Mouse (Mus musculus): ENCODE measurements at regions not wholly inside any gene's neighbourhood (a gene's known extent, or its start where the extent isn't known, plus 50 kb on each side); places are given as distances from the start of the nearest gene placed in this dataset.

GRCm38 (mm10) chr2:117820708-117821107, 291.0 kb upstream of the Thbs1 start:
- DNase-seq = no peak

DNA sequence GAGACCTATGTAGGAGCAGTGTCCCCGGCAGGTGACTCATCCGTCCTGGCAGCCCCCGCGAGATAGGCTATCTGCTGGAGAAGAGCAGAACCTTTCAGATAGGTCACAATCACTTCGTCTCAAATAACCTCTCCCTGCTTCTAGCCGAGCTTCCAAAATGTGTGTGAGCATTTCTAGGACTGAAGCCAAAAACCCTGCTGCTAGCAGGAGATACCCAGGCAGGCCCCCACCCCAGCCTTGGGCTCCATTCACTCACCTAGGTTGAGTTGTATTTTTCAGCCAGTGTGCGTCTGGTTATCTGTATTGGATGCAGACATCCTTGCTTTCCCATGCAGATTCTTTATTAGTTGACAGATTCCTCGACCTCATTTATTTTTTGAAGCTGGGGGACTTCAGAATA, 286.6 kb upstream of the Thbs1 start:
- no peak for DNase-seq

GRCm38 (mm10) chr2:117827278-117827677, 284.4 kb upstream of the Thbs1 start:
- DNase-seq = no peak

DNA sequence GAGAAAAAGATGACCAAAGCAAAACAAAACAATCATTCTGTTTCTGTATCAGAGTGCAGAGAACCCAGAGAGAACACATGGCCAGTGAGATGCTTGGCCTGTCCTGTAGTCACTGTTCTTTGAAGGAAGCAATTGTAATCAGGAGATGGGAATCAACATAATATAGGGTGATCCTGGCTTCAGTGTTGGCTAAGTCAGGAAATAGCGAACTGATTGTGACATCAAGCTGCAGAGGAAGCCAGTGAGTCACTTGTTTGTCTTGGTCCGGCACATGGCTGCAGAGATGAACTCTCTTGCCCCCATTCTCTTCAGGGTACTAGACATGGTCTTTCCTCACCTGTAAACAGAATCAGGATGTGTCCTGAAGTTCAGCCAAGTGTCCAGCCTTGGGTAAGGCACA, 273.3 kb upstream of the Thbs1 start:
- peak; percentile 27 for DNase-seq

DNA sequence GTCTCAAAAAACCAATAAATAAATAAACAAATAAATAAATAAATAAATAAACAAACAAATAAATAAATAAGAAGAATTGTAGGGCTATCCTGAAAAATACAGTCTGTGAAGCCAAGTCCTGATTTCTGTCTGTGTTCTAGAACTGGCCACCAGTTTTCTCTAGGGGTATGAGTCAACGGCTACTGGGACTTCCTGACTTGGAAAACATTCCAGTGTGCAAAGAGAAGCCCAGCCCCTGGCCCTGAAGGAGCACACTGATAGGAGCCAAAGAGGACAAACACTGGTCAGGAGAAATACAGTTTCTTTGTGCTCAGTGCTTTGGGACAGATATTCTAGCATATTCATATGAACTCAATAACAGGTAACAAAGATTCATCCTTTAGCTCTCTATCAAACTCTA, 271.3 kb upstream of the Thbs1 start:
- DNase-seq = peak; percentile 64

- no peak for DNase-seq
Observed at GRCm38 (mm10) chr2:117842309-117842986, 269.2 kb upstream of the Thbs1 start.

DNA sequence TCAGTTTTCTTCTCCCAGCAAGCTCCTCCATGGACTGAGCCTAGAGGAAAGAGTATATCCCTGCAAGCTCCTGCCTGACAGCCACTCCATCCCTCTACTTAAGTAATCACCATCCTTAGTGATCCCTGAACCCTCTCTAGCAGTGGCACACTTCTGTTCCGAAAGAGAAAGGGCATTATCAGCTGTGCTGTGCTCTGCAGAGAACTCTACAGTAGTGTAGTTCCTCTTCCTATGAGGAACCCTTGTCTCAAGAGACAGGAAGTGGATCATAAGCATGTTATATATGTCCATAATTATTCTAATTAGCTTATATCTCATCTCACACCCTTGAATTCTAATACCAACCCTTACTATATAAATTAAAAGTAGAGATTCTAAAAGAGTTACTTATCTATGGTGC, 259.2 kb upstream of the Thbs1 start:
- DNase-seq = no peak

DNA sequence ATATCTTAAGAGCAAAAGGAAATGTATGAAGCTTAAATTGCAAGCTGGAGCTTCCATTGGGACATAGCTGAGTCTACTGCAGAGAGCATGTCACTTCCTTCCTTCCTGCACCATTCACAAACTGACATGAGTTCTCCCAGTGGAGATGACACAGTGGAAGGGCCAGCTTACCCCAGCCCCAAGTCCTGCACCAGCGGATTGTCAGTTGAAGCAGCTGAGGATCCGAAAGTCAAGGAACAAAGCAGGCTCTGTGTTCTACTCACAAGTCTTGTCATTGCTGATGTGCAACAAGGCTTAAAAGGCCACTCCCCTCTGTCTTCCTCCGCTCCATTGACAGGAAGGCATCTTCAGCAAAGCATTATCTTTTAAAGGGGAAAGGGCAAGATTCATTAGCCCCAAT, 249.4 kb upstream of the Thbs1 start:
- no peak for DNase-seq

GRCm38 (mm10) chr2:117865119-117865518, 246.6 kb upstream of the Thbs1 start:
- no peak for DNase-seq

GRCm38 (mm10) chr2:117866946-117867345, 244.7 kb upstream of the Thbs1 start:
- no peak for DNase-seq

- no peak for DNase-seq
Observed at GRCm38 (mm10) chr2:117867409-117867808, 244.3 kb upstream of the Thbs1 start.

GRCm38 (mm10) chr2:117868857-117869256, 242.8 kb upstream of the Thbs1 start:
- no peak for DNase-seq

GRCm38 (mm10) chr2:117871507-117872282, 240.0 kb upstream of the Thbs1 start:
- no peak for DNase-seq

- DNase-seq = no peak
Observed at GRCm38 (mm10) chr2:117877816-117878215, 233.9 kb upstream of the Thbs1 start.

DNA sequence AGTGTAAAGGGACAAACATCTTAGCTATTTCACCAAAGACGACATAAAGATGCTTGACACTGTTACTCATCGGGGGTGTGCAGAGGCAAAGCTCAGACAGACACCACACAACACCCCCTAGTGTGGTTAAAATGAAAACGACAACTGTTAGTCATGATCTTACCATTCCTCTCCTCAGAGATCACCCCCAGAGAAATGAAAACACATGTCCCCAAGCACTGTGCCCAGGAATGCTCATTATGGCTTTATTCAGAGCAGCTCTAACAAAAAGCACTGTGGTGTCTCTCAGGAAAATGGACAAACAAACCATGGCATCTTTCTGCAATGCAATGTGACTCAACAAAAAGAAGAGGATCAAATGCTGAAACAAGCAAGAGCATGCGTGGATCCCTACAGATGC, 229.5 kb upstream of the Thbs1 start:
- no peak for DNase-seq

DNA sequence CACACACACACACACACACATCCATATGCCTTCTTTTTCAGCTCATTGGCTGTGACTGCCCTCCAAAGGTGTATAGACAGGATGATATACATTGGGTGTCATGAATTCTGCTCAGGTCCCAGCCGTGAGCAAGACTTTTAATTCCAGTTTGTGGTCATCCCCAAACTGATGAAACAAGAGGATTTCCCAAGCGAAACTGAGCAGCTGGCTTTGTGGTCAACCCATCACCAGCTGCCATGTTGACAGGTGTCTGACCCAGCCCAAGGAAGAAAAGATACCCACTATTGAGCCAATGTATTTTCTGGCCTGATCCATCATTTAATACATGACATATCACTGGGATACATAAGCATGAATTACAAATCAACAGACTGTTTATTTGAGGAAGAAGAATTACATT, 228.8 kb upstream of the Thbs1 start:
- no peak for DNase-seq

DNA sequence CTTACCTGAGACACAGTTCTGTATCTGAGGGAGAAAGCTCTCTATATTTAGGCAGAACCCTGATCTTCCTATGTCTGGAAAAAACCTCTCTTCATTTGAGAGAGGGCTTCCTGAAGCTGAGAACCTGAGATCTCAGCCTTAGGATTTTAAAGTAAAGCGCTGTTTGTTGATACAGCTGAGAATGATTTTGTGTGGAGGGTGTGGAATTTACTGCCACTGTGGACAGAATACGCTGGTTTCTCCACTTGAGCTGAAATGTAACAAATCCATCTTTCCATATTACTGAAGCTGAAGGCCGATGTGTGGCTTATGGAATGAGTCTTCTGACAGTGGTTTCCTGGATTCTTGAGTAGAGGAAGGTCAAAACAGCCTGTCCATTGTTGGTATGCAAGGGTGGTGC, 225.2 kb upstream of the Thbs1 start:
- no peak for DNase-seq

GRCm38 (mm10) chr2:117901311-117901710, 210.4 kb upstream of the Thbs1 start:
- DNase-seq = no peak

DNA sequence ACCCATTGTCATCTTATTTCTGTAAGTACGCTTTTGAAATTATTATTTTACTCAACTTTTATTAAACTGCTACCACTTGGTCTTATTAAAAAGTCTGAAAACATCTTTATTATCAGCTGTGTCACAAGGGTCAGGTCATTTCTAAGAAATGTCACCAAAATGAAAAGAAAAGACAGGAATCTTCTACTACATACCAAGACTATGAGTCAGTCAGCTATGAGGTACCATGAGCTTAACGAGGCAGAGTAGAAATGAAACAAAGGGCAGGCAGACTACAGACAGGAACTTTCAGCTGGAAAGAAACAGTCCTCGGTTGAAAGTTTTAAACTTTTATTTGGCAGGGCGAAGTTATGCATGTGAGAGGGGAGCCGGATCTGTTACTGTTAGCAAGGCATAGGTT, 208.8 kb upstream of the Thbs1 start:
- no peak for DNase-seq

DNA sequence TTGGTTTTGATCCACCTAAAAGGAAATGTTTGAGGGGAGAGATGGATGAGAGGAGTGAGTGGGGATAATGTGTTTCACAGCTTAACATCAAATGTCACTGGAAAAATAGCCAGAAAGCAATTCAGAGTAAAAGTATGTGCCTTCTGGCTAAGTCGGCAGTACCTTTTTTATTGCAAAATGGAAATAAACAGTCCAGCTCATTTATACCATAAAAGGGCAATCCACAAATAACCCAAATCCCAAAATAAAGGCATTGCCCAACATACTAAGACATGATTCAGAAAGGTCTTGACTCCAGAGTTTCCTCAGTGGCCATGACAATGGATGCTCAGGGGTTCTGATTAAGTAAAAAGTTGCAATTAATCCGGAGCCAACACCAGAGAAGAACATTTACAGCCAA, 208.0 kb upstream of the Thbs1 start:
- DNase-seq = no peak

- DNase-seq = no peak
Observed at GRCm38 (mm10) chr2:117906509-117906908, 205.2 kb upstream of the Thbs1 start.

GRCm38 (mm10) chr2:117910781-117911180, 200.9 kb upstream of the Thbs1 start:
- DNase-seq = no peak

- DNase-seq = no peak
Observed at GRCm38 (mm10) chr2:117912722-117913121, 199.0 kb upstream of the Thbs1 start.

DNA sequence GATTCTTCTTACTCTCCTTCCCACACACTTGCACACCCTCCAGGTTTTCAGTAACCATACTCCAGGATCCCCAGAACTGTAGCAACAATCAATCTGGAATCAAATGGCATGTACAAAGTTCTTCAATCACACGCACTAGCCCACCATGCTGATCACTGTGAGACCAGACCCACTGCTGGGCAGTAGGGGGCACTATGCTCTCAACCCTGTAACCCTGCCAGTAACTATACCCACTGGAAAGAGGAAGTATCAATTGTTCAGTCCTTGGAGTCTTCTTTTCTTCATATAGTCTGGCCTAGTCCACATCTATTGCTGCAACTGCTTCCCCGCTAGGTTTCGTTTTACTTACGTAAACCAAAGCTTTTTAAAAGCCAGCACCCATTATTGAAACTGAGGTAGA, 197.8 kb upstream of the Thbs1 start:
- DNase-seq = no peak

Data from adrenal gland, postnatal 10 days (tissue).